19 mouse cellular contexts compared by ENCODE assay signal in the genomic region with DNA sequence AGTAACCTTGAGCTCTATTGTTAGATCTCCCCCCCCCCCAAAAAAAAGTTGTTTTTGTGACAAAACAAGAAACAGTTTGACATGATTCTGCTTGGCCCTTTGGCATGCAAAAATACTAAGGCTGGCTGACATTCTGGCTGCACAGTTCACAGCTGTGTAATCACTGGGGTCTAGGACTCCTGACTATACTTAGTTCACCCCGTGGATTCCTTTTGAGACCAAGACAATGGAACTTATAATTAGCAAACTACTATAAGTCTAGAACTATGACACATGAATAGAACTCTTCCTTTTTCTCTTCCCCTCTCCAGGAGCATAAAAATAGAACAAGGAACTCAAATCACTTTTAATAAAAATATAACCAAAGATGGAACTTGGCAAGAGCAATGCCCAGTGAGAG.
DNase-seq lines count a peak whose midpoint lies in the region; ATAC-seq and TF ChIP-seq lines count a peak whose summit lies in the region.
"Had no signal": no experiment of that assay in that cellular context is flagged by ENCODE, and none has a peak within 500 bp of the region (broad histone marks: within the 10 kb centered on the region; RNA-seq: fewer than 3 reads in every experiment).

No protein-coding gene starts in this region.

- no peaks in the 10 kb centered on the region for H3K36me3 ChIP-seq in embryonic facial prominence, embryonic 14.5 days (ENCODE audit: control insufficient read depth, insufficient read depth, low read length)
- H3K36me3 ChIP-seq in embryonic facial prominence, embryonic 10.5 days (replicated peaks) = no peaks in the 10 kb centered on the region
- no peaks in the 10 kb centered on the region for H3K36me3 ChIP-seq in splenic B cell, adult 2 months (ENCODE audit: control insufficient read depth, insufficient read depth, low read length, poor library complexity, severe bottlenecking)
- H3K36me3 ChIP-seq in thymus, adult 2 months (ENCODE audit: control insufficient read depth, insufficient read depth, low read length) = no peaks in the 10 kb centered on the region
- H3K36me3 ChIP-seq: embryonic facial prominence, embryonic 13.5 days; forebrain, embryonic 10.5 days; heart, embryonic 15.5 days; hindbrain, embryonic 13.5 days; intestine, embryonic 15.5 days; midbrain, embryonic 15.5 days; neural tube, embryonic 12.5 days had no signal

- H3K9me3 ChIP-seq in embryonic facial prominence, embryonic 14.5 days (ENCODE audit: control insufficient read depth, low read length) = no peaks in the 10 kb centered on the region
- no peaks in the 10 kb centered on the region for H3K9me3 ChIP-seq in embryonic facial prominence, embryonic 10.5 days
- H3K9me3 ChIP-seq: embryonic facial prominence, embryonic 13.5 days; forebrain, embryonic 10.5 days; heart, embryonic 15.5 days; hindbrain, embryonic 13.5 days; intestine, embryonic 15.5 days; midbrain, embryonic 15.5 days; neural tube, embryonic 12.5 days had no signal

- ATAC-seq in embryonic facial prominence, embryonic 14.5 days (ENCODE audit: low read depth) = no peak
- ATAC-seq: intestine, embryonic 15.5 days; midbrain, embryonic 15.5 days had no signal

- TF ChIP-seq POLR2A in thymus, adult 2 months (IDR thresholded peaks at IDR 0.05; ENCODE audit: control insufficient read depth, extremely low read depth, insufficient read depth, low read length, poor library complexity) = no peak

- DNase-seq in embryonic facial prominence, embryonic 14.5 days (ENCODE audit: low spot score) = peak; percentile 10
- no peak for DNase-seq in embryonic facial prominence, embryonic 10.5 days (ENCODE audit: low spot score)
- DNase-seq in lung, postnatal 14 days = peak; percentile 7
- no peak for DNase-seq in lung, postnatal 4 days
- DNase-seq in kidney, postnatal 25 days = peak; percentile 21 to 75
- DNase-seq in splenic B cell, adult 2 months (ENCODE audit: low read depth, low spot score) = peak; percentile 18
- DNase-seq in ovary, postnatal 14 days (ENCODE audit: low spot score) = no peak
- DNase-seq in thymus, adult 2 months = no peak
- DNase-seq: cerebellum, adult 11 months; cerebellum, postnatal 36 days; gastrocnemius, postnatal 36 days; liver had no signal

- no peaks in the 10 kb centered on the region for H3K4me1 ChIP-seq in embryonic facial prominence, embryonic 14.5 days (ENCODE audit: control insufficient read depth, insufficient read depth, low read length)
- no peaks in the 10 kb centered on the region for H3K4me1 ChIP-seq in embryonic facial prominence, embryonic 10.5 days
- H3K4me1 ChIP-seq in thymus, adult 2 months (replicated peaks; ENCODE audit: control insufficient read depth, insufficient read depth, low read length) = no peaks in the 10 kb centered on the region
- H3K4me1 ChIP-seq: embryonic facial prominence, embryonic 13.5 days; forebrain, embryonic 10.5 days; heart, embryonic 15.5 days; hindbrain, embryonic 13.5 days; intestine, embryonic 15.5 days; midbrain, embryonic 15.5 days; neural tube, embryonic 12.5 days had no signal

- no peak overlapping the region for H3K4me3 ChIP-seq in embryonic facial prominence, embryonic 14.5 days (ENCODE audit: low read depth, low read length)
- H3K4me3 ChIP-seq in embryonic facial prominence, embryonic 10.5 days = no peak overlapping the region
- no peak overlapping the region for H3K4me3 ChIP-seq in thymus, adult 2 months (ENCODE audit: control insufficient read depth, insufficient read depth, low read length)
- H3K4me3 ChIP-seq: embryonic facial prominence, embryonic 13.5 days; forebrain, embryonic 10.5 days; heart, embryonic 15.5 days; hindbrain, embryonic 13.5 days; intestine, embryonic 15.5 days; midbrain, embryonic 15.5 days; neural tube, embryonic 12.5 days had no signal

- no peaks in the 10 kb centered on the region for H3K27me3 ChIP-seq in embryonic facial prominence, embryonic 14.5 days (replicated peaks; ENCODE audit: control insufficient read depth, insufficient read depth, low read length)
- no peaks in the 10 kb centered on the region for H3K27me3 ChIP-seq in embryonic facial prominence, embryonic 10.5 days (replicated peaks; ENCODE audit: low read depth, poor library complexity, severe bottlenecking)
- H3K27me3 ChIP-seq in splenic B cell, adult 2 months (ENCODE audit: control insufficient read depth, insufficient read depth, low read length, poor library complexity, severe bottlenecking) = no peaks in the 10 kb centered on the region
- H3K27me3 ChIP-seq in thymus, adult 2 months (ENCODE audit: control insufficient read depth, insufficient read depth, low read length) = no peaks in the 10 kb centered on the region
- H3K27me3 ChIP-seq: embryonic facial prominence, embryonic 13.5 days; heart, embryonic 15.5 days; hindbrain, embryonic 13.5 days; intestine, embryonic 15.5 days; midbrain, embryonic 15.5 days; neural tube, embryonic 12.5 days had no signal

- no peak overlapping the region for H3K4me2 ChIP-seq in embryonic facial prominence, embryonic 14.5 days (ENCODE audit: low read depth, low read length)
- H3K4me2 ChIP-seq: embryonic facial prominence, embryonic 13.5 days; heart, embryonic 15.5 days; hindbrain, embryonic 13.5 days; intestine, embryonic 15.5 days; midbrain, embryonic 15.5 days; neural tube, embryonic 12.5 days had no signal

- H3K9ac ChIP-seq in embryonic facial prominence, embryonic 14.5 days (ENCODE audit: low read depth, low read length) = no peak overlapping the region
- H3K9ac ChIP-seq: embryonic facial prominence, embryonic 13.5 days; heart, embryonic 15.5 days; hindbrain, embryonic 13.5 days; intestine, embryonic 15.5 days; midbrain, embryonic 15.5 days; neural tube, embryonic 12.5 days had no signal

- no peak for TF ChIP-seq CTCF in thymus, adult 2 months (IDR thresholded peaks at IDR 0.05; ENCODE audit: borderline replicate concordance, control insufficient read depth, extremely low read depth, insufficient read depth, low read length, poor library complexity)

- 55% methylated on average over 1 of the region's 1 CpGs for WGBS in embryonic facial prominence, embryonic 14.5 days
- 58% methylated on average over 1 of the region's 1 CpGs for WGBS in embryonic facial prominence, embryonic 10.5 days
- 23% methylated on average over 1 of the region's 1 CpGs for WGBS in thymus, adult 2 months

- H3K27ac ChIP-seq in embryonic facial prominence, embryonic 14.5 days (replicated peaks; ENCODE audit: low read depth, low read length) = no peak overlapping the region
- no peak overlapping the region for H3K27ac ChIP-seq in embryonic facial prominence, embryonic 10.5 days (replicated peaks)
- no peak overlapping the region for H3K27ac ChIP-seq in thymus, adult 2 months (ENCODE audit: control insufficient read depth, insufficient read depth, low read length)
- H3K27ac ChIP-seq: embryonic facial prominence, embryonic 13.5 days; forebrain, embryonic 10.5 days; heart, embryonic 15.5 days; hindbrain, embryonic 13.5 days; intestine, embryonic 15.5 days; midbrain, embryonic 15.5 days; neural tube, embryonic 12.5 days had no signal

Comparison
In these comparisons a context has a peak if more than half of its experiments do, and no peak if none do; other contexts are left out.
1. DNase-seq: peak in embryonic facial prominence, embryonic 14.5 days (single experiment), lung, postnatal 14 days (single experiment), kidney, postnatal 25 days (2 of 2) and splenic B cell, adult 2 months (single experiment); none in embryonic facial prominence, embryonic 10.5 days (single experiment), lung, postnatal 4 days (0 of 2), ovary, postnatal 14 days (single experiment) and thymus, adult 2 months (single experiment).